23 mouse cellular contexts compared by ENCODE assay signal in the genomic region with DNA sequence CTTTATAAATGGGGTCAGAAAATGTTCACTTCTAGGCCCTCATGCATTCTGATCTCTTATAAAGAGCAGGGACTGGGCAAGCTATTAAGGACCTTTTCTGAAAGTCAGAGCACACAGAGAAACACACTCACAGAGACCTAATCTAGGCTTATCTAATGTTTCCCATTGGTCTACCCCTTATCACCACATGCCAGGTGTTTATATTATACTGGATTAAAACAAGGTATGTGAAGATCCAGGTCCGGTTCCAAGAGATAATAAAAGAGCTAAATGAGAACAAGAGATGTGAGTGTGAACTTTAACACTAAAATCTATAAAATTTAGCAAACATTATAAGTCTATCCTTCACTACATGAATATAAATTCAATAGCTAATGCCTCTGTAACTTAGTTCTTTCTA.
DNase-seq lines count a peak whose midpoint lies in the region; ATAC-seq and TF ChIP-seq lines count a peak whose summit lies in the region.
"Had no signal": no experiment of that assay in that cellular context is flagged by ENCODE, and none has a peak within 500 bp of the region (broad histone marks: within the 10 kb centered on the region; RNA-seq: fewer than 3 reads in every experiment).

No protein-coding gene starts in this region.

- H3K9me3 ChIP-seq in midbrain, embryonic 13.5 days, result no peaks in the 10 kb centered on the region
- H3K9me3 ChIP-seq in midbrain, embryonic 15.5 days, result no peaks in the 10 kb centered on the region
- H3K9me3 ChIP-seq in midbrain, embryonic 14.5 days (ENCODE audit: control insufficient read depth, low read length), result no peaks in the 10 kb centered on the region
- no peaks in the 10 kb centered on the region for H3K9me3 ChIP-seq in midbrain, embryonic 11.5 days (ENCODE audit: control insufficient read depth, low read length)
- H3K9me3 ChIP-seq in G1E (replicated peaks) (no peaks in the 10 kb centered on the region), MEL (replicated peaks; ENCODE audit: insufficient read depth, low read length) (no peaks in the 10 kb centered on the region)
- no peaks in the 10 kb centered on the region for H3K9me3 ChIP-seq in liver, embryonic 11.5 days (ENCODE audit: control insufficient read depth, low read length)

- no peak overlapping the region for H3K4me2 ChIP-seq in midbrain, embryonic 13.5 days (replicated peaks)
- no peak overlapping the region for H3K4me2 ChIP-seq in midbrain, embryonic 15.5 days
- no peak overlapping the region for H3K4me2 ChIP-seq in midbrain, embryonic 14.5 days (ENCODE audit: low read length)
- H3K4me2 ChIP-seq in midbrain, embryonic 11.5 days, result no peak overlapping the region
- no peak overlapping the region for H3K4me2 ChIP-seq in liver, embryonic 11.5 days

- no peaks in the 10 kb centered on the region for H3K36me3 ChIP-seq in midbrain, embryonic 13.5 days
- H3K36me3 ChIP-seq in midbrain, embryonic 15.5 days (replicated peaks), result no peaks in the 10 kb centered on the region
- H3K36me3 ChIP-seq in midbrain, embryonic 14.5 days (ENCODE audit: control insufficient read depth, insufficient read depth, low read length), result no peaks in the 10 kb centered on the region
- H3K36me3 ChIP-seq in midbrain, embryonic 11.5 days (ENCODE audit: control insufficient read depth, insufficient read depth, low read length), result no peaks in the 10 kb centered on the region
- no peaks in the 10 kb centered on the region for H3K36me3 ChIP-seq in G1E (replicated peaks)
- H3K36me3 ChIP-seq in MEL (ENCODE audit: control insufficient read depth in 1 of 2, insufficient read depth in 2 of 2, low read length in 2 of 2), result peaks cover 0 to 5% of the 10 kb centered on the region in 2 experiments; a peak in 2 of 4 replicates
- H3K36me3 ChIP-seq in liver, embryonic 11.5 days (ENCODE audit: control insufficient read depth, insufficient read depth, low read length), result no peaks in the 10 kb centered on the region

- no peak for TF ChIP-seq CTCF in G1E (IDR thresholded peaks at IDR 0.05; ENCODE audit: low read depth, low read length)
- no peak for TF ChIP-seq CTCF in MEL (IDR thresholded peaks at IDR 0.05 in 2 of 3, conservative IDR thresholded peaks at IDR 0.05 in 1 of 3; ENCODE audit: control insufficient read depth in 1 of 3, insufficient read depth in 1 of 3, low read depth in 2 of 3, low read length in 3 of 3, poor library complexity in 1 of 3, severe bottlenecking in 1 of 3)

- H3K27me3 ChIP-seq in midbrain, embryonic 13.5 days, result no peaks in the 10 kb centered on the region
- no peaks in the 10 kb centered on the region for H3K27me3 ChIP-seq in midbrain, embryonic 15.5 days (replicated peaks)
- no peaks in the 10 kb centered on the region for H3K27me3 ChIP-seq in midbrain, embryonic 14.5 days (ENCODE audit: control insufficient read depth, insufficient read depth, low read length)
- H3K27me3 ChIP-seq in midbrain, embryonic 11.5 days (ENCODE audit: control insufficient read depth, insufficient read depth, low read length), result no peaks in the 10 kb centered on the region
- H3K27me3 ChIP-seq in G1E (ENCODE audit: insufficient read depth, low read length) (no peaks in the 10 kb centered on the region), MEL (ENCODE audit: control insufficient read depth in 1 of 2, insufficient read depth in 2 of 2, low read length in 2 of 2) (no peaks in the 10 kb centered on the region)
- H3K27me3 ChIP-seq in liver, embryonic 11.5 days (replicated peaks; ENCODE audit: control insufficient read depth, insufficient read depth, low read length), result no peaks in the 10 kb centered on the region
- H3K27me3 ChIP-seq: CH12.LX, Patski had no signal

- TF ChIP-seq RAD21 in MEL (IDR thresholded peaks at IDR 0.05; ENCODE audit: low read depth, low read length), result no peak

- H3K4me3 ChIP-seq in midbrain, embryonic 13.5 days (replicated peaks), result no peak overlapping the region
- no peak overlapping the region for H3K4me3 ChIP-seq in midbrain, embryonic 15.5 days
- no peak overlapping the region for H3K4me3 ChIP-seq in midbrain, embryonic 14.5 days (replicated peaks; ENCODE audit: low read depth, low read length)
- no peak overlapping the region for H3K4me3 ChIP-seq in midbrain, embryonic 11.5 days (ENCODE audit: low read depth, low read length)
- H3K4me3 ChIP-seq in G1E (ENCODE audit: low read depth, low read length) (no peak overlapping the region), MEL (ENCODE audit: control insufficient read depth in 1 of 2, insufficient read depth in 1 of 2, low read depth in 2 of 2, low read length in 2 of 2) (no peak overlapping the region)
- no peak overlapping the region for H3K4me3 ChIP-seq in liver, embryonic 11.5 days (ENCODE audit: low read depth, low read length)

- WGBS in midbrain, embryonic 13.5 days, result 63% methylated on average over 1 of the region's 1 CpGs
- 62% methylated on average over 1 of the region's 1 CpGs for WGBS in midbrain, embryonic 15.5 days
- WGBS in midbrain, embryonic 14.5 days, result 67% methylated on average over 1 of the region's 1 CpGs
- WGBS in midbrain, embryonic 11.5 days, result 76% methylated on average over 1 of the region's 1 CpGs
- 40% methylated on average over 1 of the region's 1 CpGs for WGBS in liver, embryonic 11.5 days

- no peaks in the 10 kb centered on the region for H3K4me1 ChIP-seq in midbrain, embryonic 13.5 days (replicated peaks)
- H3K4me1 ChIP-seq in midbrain, embryonic 15.5 days, result no peaks in the 10 kb centered on the region
- no peaks in the 10 kb centered on the region for H3K4me1 ChIP-seq in midbrain, embryonic 14.5 days (ENCODE audit: control insufficient read depth, insufficient read depth, low read length)
- H3K4me1 ChIP-seq in midbrain, embryonic 11.5 days (ENCODE audit: control insufficient read depth, insufficient read depth, low read length), result no peaks in the 10 kb centered on the region
- H3K4me1 ChIP-seq in G1E (ENCODE audit: insufficient read depth, low read depth, low read length) (no peaks in the 10 kb centered on the region; the same call in 1 of the 2 replicates), MEL (ENCODE audit: control insufficient read depth in 1 of 2, insufficient read depth in 2 of 2, low read length in 2 of 2) (peaks cover 0 to 12% of the 10 kb centered on the region in 2 experiments; a peak in 2 of 4 replicates)
- no peaks in the 10 kb centered on the region for H3K4me1 ChIP-seq in liver, embryonic 11.5 days (replicated peaks; ENCODE audit: control insufficient read depth, insufficient read depth, low read length)

- no peaks in the 10 kb centered on the region for H3K79me2 ChIP-seq in MEL (ENCODE audit: control insufficient read depth, insufficient read depth, low read length, poor library complexity)

- H3K9ac ChIP-seq in midbrain, embryonic 13.5 days (replicated peaks), result no peak overlapping the region
- H3K9ac ChIP-seq in midbrain, embryonic 15.5 days, result no peak overlapping the region
- no peak overlapping the region for H3K9ac ChIP-seq in midbrain, embryonic 14.5 days (replicated peaks; ENCODE audit: low read length)
- H3K9ac ChIP-seq in midbrain, embryonic 11.5 days (ENCODE audit: low read length), result no peak overlapping the region
- no peak overlapping the region for H3K9ac ChIP-seq in MEL (ENCODE audit: control insufficient read depth, low read depth, low read length, poor library complexity, severe bottlenecking)
- no peak overlapping the region for H3K9ac ChIP-seq in liver, embryonic 11.5 days (ENCODE audit: low read depth, low read length)

- H3K27ac ChIP-seq in midbrain, embryonic 13.5 days, result no peak overlapping the region
- H3K27ac ChIP-seq in midbrain, embryonic 15.5 days, result no peak overlapping the region
- H3K27ac ChIP-seq in midbrain, embryonic 14.5 days (replicated peaks; ENCODE audit: low read depth, low read length), result no peak overlapping the region
- no peak overlapping the region for H3K27ac ChIP-seq in midbrain, embryonic 11.5 days (ENCODE audit: low read depth, low read length)
- no peak overlapping the region for H3K27ac ChIP-seq in MEL (ENCODE audit: control insufficient read depth, low read depth, low read length)
- no peak overlapping the region for H3K27ac ChIP-seq in liver, embryonic 11.5 days (ENCODE audit: low read depth, low read length)

- TF ChIP-seq EP300 in MEL (IDR thresholded peaks at IDR 0.05; ENCODE audit: low read depth in 1 of 2, low read length in 2 of 2), result peak; percentile 81 to 85

- peak; percentile 6 for DNase-seq in midbrain, embryonic 14.5 days
- DNase-seq in midbrain, embryonic 11.5 days (ENCODE audit: low spot score, missing footprints), result no peak
- DNase-seq in G1E (ENCODE audit: low spot score) (no peak), MEL (ENCODE audit: low read depth, low spot score) (peak; percentile 20)
- no peak for DNase-seq in liver, embryonic 11.5 days (ENCODE audit: low spot score)
- no peak for DNase-seq in kidney, postnatal 36 days
- DNase-seq: adrenal gland, adult 2 months; adrenal gland, adult 8-10 months; adrenal gland, postnatal 10 days; adrenal gland, postnatal 14 days; adrenal gland, postnatal 25 days; adrenal gland, postnatal 36 days; B cell, adult 2 months; cerebellum, adult 11 months; cerebellum, adult 11-12 months; cerebellum, adult 18-20 months; cerebellum, adult 2 months had no signal

- TF ChIP-seq POLR2A in MEL (IDR thresholded peaks at IDR 0.05; ENCODE audit: control insufficient read depth in 1 of 2, insufficient read depth in 1 of 2, low read depth in 1 of 2, low read length in 2 of 2, poor library complexity in 1 of 2), result no peak

- peak; percentile 43; the same call in 1 of the 2 replicates for ATAC-seq in midbrain, embryonic 13.5 days
- ATAC-seq in midbrain, embryonic 15.5 days (replicated peaks), result no peak
- no peak for ATAC-seq in midbrain, embryonic 14.5 days (ENCODE audit: low FRiP score, low TSS enrichment)
- no peak for ATAC-seq in midbrain, embryonic 11.5 days (ENCODE audit: low FRiP score)
- peak; percentile 70 for ATAC-seq in G1E (ENCODE audit: extremely low read depth, insufficient number of reproducible peaks, low FRiP score, poor library complexity, severe bottlenecking)
- ATAC-seq in liver, embryonic 11.5 days (replicated peaks; ENCODE audit: low FRiP score), result no peak
- ATAC-seq: activated CD4-positive, CD25-positive, alpha-beta regulatory T cell, adult 4 months; CD4-positive, CD25-positive, alpha-beta regulatory T cell, adult 4 months; Patski had no signal

TF ChIP-seq in MEL, 35 proteins besides CTCF, POLR2A, EP300 and RAD21 (continues in another document):
- TF ChIP-seq MAFK (IDR thresholded peaks at IDR 0.05; ENCODE audit: borderline replicate concordance, low read depth, low read length), result no peak
- TF ChIP-seq TCF12 (IDR thresholded peaks at IDR 0.05; ENCODE audit: low read depth, low read length), result peak; percentile 90
- no peak for TF ChIP-seq POLR2AphosphoS5 (IDR thresholded peaks at IDR 0.05; ENCODE audit: borderline replicate concordance, low read depth, low read length)
- no peak for TF ChIP-seq UBTF (IDR thresholded peaks at IDR 0.05; ENCODE audit: borderline replicate concordance, insufficient read depth, low read depth, low read length)
- peak; percentile 64 for TF ChIP-seq RCOR1 (IDR thresholded peaks at IDR 0.05; ENCODE audit: low read depth, low read length)
- TF ChIP-seq CHD1 (IDR thresholded peaks at IDR 0.05; ENCODE audit: low read depth, low read length), result no peak
- TF ChIP-seq GATA1 (IDR thresholded peaks at IDR 0.05; ENCODE audit: low read depth, low read length), result peak; percentile 81
- no peak for TF ChIP-seq ZMIZ1 (IDR thresholded peaks at IDR 0.05; ENCODE audit: low read depth, low read length)
- no peak for TF ChIP-seq TAL1 (IDR thresholded peaks at IDR 0.05; ENCODE audit: low read length)

Comparison
In these comparisons a context has a peak if more than half of its experiments do, and no peak if none do; other contexts are left out.
1. ATAC-seq: peak in midbrain, embryonic 13.5 days (single experiment) and G1E (single experiment); none in midbrain, embryonic 15.5 days (single experiment), midbrain, embryonic 14.5 days (single experiment), midbrain, embryonic 11.5 days (single experiment) and liver, embryonic 11.5 days (single experiment).
2. DNase-seq: peak in midbrain, embryonic 14.5 days (single experiment) and MEL (single experiment); none in midbrain, embryonic 11.5 days (single experiment), G1E (single experiment), liver, embryonic 11.5 days (single experiment) and kidney, postnatal 36 days (0 of 2).